Mouse (Mus musculus): ENCODE data around the gene Gcn1l1. TPM values are rescaled to one million over a fixed set of nuclear protein-coding genes. Genes with fewer than 3 reads are reported as not detected.

Gcn1l1 gene
- total RNA-seq (2023) = 100 to 1,000 TPM; 100 to 112 TPM

GRCm38 (mm10) chr5:115564737-115565393 is at the start of gene Gcn1l1:
Gcn1l1 (plus strand) TSS chr5:115565254.

DNA sequence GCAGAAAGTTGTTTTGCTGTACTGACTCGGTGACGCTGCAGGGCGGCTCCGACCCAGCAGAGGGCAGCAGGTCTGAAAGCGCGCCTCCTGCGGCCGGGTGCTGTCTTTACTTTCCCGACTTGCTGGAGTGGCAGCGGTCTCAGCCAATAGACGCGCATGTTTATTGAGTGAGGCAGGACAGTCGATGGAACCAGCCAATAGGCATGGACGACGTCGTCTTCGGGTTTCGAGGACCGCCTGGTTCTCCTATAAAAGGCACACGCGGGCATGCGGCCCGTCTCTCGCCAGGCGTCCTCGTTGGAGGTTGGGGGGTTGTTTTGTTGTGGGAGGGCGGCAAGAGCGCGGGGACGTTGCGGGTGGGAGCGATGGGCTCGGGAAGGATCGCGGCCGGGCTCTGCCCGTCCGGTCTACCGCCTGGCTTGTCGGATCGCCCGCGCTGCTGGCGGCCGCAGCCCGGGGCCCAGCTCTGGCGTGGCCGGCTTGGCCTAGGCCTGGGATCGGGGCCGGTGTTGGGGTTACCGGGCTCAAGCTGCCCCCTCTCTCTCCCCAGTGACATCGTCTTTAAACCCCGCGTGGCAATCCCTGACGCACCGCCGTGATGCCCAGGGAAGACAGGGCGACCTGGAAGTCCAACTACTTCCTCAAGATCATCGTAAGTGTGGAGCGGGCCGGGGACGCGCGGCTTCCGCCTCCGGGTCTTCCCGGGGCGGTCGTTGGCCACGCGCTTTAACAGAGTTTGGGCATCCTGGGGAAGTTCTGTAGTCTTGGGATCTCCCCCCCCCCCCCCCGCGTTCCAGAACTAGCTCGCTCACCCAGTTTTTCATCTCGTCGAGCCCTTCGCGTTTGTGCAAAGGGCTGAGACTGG is 5.6 kb upstream of the Gcn1l1 start, which contains the start of gene Rplp0:
TSS of gene Rplp0 (plus strand) at position 231 of the 865 bp plus-strand sequence.

GRCm38 (mm10) chr5:115631505-115632357 is 66.7 kb downstream of the Gcn1l1 start, which contains the start of gene Rab35:
Rab35 (plus strand) TSS chr5:115631908.

Other genes with a start within 250 kb of the Gcn1l1 start
- gene Srsf9, start 238.1 kb upstream of the Gcn1l1 start, total RNA-seq (2023) = 10 to 100 TPM; 39.9 to 45.1 TPM
- 1 to 10 TPM; 4.7 to 8.2 TPM for gene Gatc, start 224.1 kb upstream of the Gcn1l1 start, total RNA-seq (2023)
- gene Triap1, start 224.0 kb upstream of the Gcn1l1 start, total RNA-seq (2023) = 10 to 100 TPM; 18.7 to 20.7 TPM
- 100 to 1,000 TPM; 225 to 226 TPM for gene Cox6a1, start 216.3 kb upstream of the Gcn1l1 start, total RNA-seq (2023)
- not detected for gene Msi1, start 135.7 kb upstream of the Gcn1l1 start, total RNA-seq (2023)
- not detected for gene Pla2g1b, start 99.0 kb upstream of the Gcn1l1 start, total RNA-seq (2023)
- 10 to 100 TPM; 10.4 to 11.3 TPM for gene Sirt4, start 80.5 kb upstream of the Gcn1l1 start, total RNA-seq (2023)
- 10 to 100 TPM; 61.8 to 63.1 TPM for gene Pxn, start 58.6 kb upstream of the Gcn1l1 start, total RNA-seq (2023)
- gene Rplp0, start 5.8 kb upstream of the Gcn1l1 start, total RNA-seq (2023) = 1,000 to 10,000 TPM; 2,572 to 2,778 TPM
- gene Rab35, start 66.7 kb downstream of the Gcn1l1 start, total RNA-seq (2023) = 10 to 100 TPM; 65.6 to 71.1 TPM
- gene Bicdl1, start 166.4 kb downstream of the Gcn1l1 start, total RNA-seq (2023) = 100 to 1,000 TPM in 1 of 2 experiments, 10 to 100 TPM in 1; 91.5 to 109 TPM